Mouse (Mus musculus): ENCODE measurements around the gene Mmp9.

The Mmp9 gene

GRCm38 (mm10) chr2:164912749-164913427, 27.7 kb upstream of the Mmp9 start:
- no peak for DNase-seq

GRCm38 (mm10) chr2:164913428-164913786, 27.2 kb upstream of the Mmp9 start:
- DNase-seq, result no peak

- DNase-seq, result no peak
Observed at GRCm38 (mm10) chr2:164916820-164917219, 23.8 kb upstream of the Mmp9 start.

GRCm38 (mm10) chr2:164917371-164917770, 23.2 kb upstream of the Mmp9 start:
- DNase-seq, result no peak

- DNase-seq, result peak; percentile 66
Observed at GRCm38 (mm10) chr2:164918325-164918724, 22.3 kb upstream of the Mmp9 start.

GRCm38 (mm10) chr2:164921984-164922383, 18.6 kb upstream of the Mmp9 start:
- DNase-seq, result peak; percentile 53

- DNase-seq, result peak; percentile 86
Observed at GRCm38 (mm10) chr2:164923291-164923690, 17.3 kb upstream of the Mmp9 start.

GRCm38 (mm10) chr2:164924100-164924857, 16.3 kb upstream of the Mmp9 start:
- DNase-seq, result peak; percentile 90

- DNase-seq, result no peak
Observed at GRCm38 (mm10) chr2:164930706-164931581, 9.6 kb upstream of the Mmp9 start.

GRCm38 (mm10) chr2:164933534-164933933, 7.0 kb upstream of the Mmp9 start:
- no peak for DNase-seq

- no peak for DNase-seq
Observed at GRCm38 (mm10) chr2:164935991-164936390, 4.6 kb upstream of the Mmp9 start.

- peak; percentile 69 for DNase-seq
Observed at GRCm38 (mm10) chr2:164938146-164939091, 2.2 kb upstream of the Mmp9 start.

GRCm38 (mm10) chr2:164939106-164939505, 1.5 kb upstream of the Mmp9 start:
- DNase-seq, result no peak

- no peak for DNase-seq
Observed at GRCm38 (mm10) chr2:164942692-164943290, 2.2 kb downstream of the Mmp9 start.

- no peak for DNase-seq
Observed at GRCm38 (mm10) chr2:164947506-164947905, 6.9 kb downstream of the Mmp9 start.

GRCm38 (mm10) chr2:164947930-164948329, 7.3 kb downstream of the Mmp9 start:
- DNase-seq, result no peak

- DNase-seq, result no peak
Observed at GRCm38 (mm10) chr2:164948962-164949361, 8.4 kb downstream of the Mmp9 start.

- peak; percentile 52 for DNase-seq
Observed at GRCm38 (mm10) chr2:164950501-164950900, 9.9 kb downstream of the Mmp9 start.

GRCm38 (mm10) chr2:164951745-164952144, 11.2 kb downstream of the Mmp9 start:
- DNase-seq, result no peak

- no peak for DNase-seq
Observed at GRCm38 (mm10) chr2:164952448-164952847, 11.9 kb downstream of the Mmp9 start.

GRCm38 (mm10) chr2:164953224-164953623, 12.6 kb downstream of the Mmp9 start:
- DNase-seq, result peak; percentile 90

GRCm38 (mm10) chr2:164955725-164956124, 15.1 kb downstream of the Mmp9 start:
- DNase-seq, result no peak
